Mouse (Mus musculus): ENCODE data around the gene Osbpl6.

- no peak for TF ChIP-seq HCFC1 (IDR thresholded peaks at IDR 0.05; ENCODE audit: low read depth, low read length)
- no peak for TF ChIP-seq ZMIZ1 (IDR thresholded peaks at IDR 0.05; ENCODE audit: low read depth, low read length)
- no peak for TF ChIP-seq ZC3H11A (IDR thresholded peaks at IDR 0.05; ENCODE audit: low read depth, low read length)
These were observed 6.1 kb upstream of the Osbpl6 start for GRCm38 (mm10) chr2:76400178-76400577.

All from MEL (cell line).